Mouse (Mus musculus): ENCODE results near the gene Tmem45a2. TPM values are rescaled to one million over a fixed set of nuclear protein-coding genes. Genes with fewer than 3 reads are reported as not detected.
"Not testable (repeated sequence)": the region's sequence is repeated elsewhere in the genome, so short reads cannot be mapped to it uniquely, and the experiment has no call there.

Gene Tmem45a2
- total RNA-seq (2021): not detected

DNA sequence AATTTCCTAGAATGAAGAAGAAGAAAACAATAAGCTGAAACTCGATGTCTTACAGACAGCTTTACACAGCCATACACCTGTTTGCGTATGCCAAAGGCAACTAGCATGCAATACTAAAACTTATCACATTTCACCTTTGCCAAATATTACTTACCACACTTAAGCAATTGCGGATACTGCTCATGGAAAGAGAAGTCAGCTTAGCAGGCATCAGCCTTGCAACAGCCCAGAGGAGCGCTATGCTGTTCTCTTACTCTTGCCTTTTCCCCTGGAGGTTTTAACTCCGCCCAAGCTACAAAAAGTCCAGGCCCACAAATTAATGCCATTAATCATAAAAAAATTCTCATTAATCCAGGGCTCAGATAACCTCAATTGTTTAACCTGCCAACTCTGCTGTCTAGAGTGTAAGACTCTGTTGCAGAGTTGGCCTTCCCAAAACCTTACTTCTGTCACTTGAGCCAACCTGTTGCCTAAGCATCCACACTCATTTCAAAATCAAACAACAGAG lies at the start of gene Tmem45a2:
TSS of gene Tmem45a2 (minus strand) at position 241 of the 508 bp plus-strand sequence.
- intact Hi-C loops (cut with DNase I): no loop called here

DNA sequence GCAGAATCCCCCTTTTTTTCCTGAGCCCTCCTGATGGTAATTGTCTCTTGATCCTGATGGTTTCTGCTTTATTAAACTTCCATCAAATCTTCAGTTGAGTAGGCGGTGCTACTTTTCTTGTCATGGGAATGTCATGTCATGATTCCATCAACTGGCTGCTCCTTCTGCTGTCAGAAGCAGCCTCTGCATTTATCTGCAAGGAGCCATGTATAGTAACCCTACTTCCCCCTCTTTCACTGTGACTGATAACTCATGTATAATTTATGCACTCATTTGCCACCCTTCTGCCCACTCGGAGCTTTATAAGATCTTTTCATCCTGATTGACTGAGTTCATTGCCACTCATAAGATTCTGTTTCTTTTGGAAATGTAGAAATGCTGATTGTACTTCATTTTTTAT lies 46.4 kb upstream of the Tmem45a2 start:
- intact Hi-C loops (cut with DNase I): no loop called here
- DNase-seq (ENCODE audit: low spot score in 2 of 2): no peak

More for the DNA sequence above, at the start of gene Tmem45a2:
- DNase-seq (ENCODE audit: low spot score in 2 of 2): no peak

DNA sequence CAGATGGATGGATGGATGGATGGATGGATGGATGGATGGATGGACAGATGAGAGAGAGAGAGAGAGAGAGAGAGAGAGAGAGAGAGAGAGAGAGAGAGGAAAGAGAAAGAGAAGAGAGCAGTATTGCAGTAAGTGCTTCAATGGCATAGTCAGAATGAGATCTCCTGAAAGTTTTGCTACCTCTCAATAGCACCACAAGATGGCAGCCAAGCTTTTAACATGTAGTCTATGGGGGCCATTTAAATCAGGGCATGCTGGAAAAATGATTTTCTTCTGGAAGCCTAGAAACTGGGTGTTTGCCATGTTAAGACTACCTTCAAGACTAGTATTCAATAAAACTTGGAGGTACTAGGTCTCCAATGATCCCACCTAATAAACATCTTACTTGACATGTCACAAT lies 44.9 kb upstream of the Tmem45a2 start:
- intact Hi-C loops (cut with DNase I): no loop called here

DNA sequence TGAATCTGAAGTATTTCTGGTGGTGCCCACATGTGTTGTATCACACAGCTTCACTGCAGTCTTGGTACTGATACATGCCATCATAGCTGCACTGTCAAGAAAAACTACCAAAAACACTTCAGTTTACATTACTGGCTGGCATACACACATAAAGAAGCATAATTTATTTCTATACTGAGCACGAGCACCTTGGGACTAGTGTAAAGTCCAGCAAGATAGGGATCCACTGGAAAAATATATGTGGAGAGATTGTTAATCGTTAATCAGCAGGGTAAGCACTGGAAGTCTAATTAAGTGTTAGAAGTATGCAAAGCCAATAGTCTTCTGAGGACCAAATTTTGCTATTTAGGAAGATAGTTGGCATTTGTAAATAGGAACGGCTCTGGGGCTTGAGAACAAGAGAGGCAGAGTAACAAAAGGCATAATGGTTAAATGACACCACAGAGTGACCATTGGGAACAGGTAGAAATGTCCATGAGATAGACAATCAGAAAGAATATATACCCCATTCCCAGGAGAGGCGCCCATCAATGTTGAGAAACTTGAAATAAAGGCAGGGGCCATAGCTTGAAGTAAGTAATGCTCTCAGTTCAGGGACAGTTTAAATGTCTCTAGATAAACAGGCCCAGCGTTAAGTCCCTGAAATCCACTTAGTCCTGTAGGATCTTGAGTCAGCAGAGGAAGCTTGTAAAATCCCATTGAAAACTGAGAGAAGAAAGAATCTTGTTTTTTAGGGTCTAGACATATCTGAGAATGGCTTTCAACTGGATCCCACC lies 35.2 kb upstream of the Tmem45a2 start:
- DNase-seq (ENCODE audit: low spot score in 2 of 2): no peak
- intact Hi-C loops (cut with DNase I): no loop called here

More for the DNA sequence above, 44.9 kb upstream of the Tmem45a2 start:
- peak in 1 of 2 experiments; percentile 4 for DNase-seq (ENCODE audit: low spot score in 2 of 2)

DNA sequence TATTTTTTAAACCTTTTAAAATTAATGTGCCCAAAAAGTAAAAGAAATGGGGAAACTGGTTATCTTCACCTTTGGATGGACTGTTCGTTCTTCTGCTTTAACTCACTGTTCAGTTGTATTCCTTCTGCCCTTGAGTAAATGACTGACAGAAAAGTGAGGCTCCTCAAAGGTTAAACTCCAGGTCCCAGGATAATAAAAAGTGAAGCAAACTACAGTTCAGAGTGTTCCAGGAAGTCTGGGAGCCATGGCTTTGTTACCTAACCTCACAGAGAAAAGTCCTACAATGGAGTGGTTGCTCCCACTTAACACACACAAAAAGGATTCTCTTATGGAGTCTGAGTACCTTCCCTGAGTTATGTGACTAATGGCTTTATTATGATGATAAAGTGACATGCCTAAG lies 30.0 kb upstream of the Tmem45a2 start:
- intact Hi-C loops (cut with DNase I): no loop called here
- DNase-seq (ENCODE audit: low spot score in 2 of 2): no peak

DNA sequence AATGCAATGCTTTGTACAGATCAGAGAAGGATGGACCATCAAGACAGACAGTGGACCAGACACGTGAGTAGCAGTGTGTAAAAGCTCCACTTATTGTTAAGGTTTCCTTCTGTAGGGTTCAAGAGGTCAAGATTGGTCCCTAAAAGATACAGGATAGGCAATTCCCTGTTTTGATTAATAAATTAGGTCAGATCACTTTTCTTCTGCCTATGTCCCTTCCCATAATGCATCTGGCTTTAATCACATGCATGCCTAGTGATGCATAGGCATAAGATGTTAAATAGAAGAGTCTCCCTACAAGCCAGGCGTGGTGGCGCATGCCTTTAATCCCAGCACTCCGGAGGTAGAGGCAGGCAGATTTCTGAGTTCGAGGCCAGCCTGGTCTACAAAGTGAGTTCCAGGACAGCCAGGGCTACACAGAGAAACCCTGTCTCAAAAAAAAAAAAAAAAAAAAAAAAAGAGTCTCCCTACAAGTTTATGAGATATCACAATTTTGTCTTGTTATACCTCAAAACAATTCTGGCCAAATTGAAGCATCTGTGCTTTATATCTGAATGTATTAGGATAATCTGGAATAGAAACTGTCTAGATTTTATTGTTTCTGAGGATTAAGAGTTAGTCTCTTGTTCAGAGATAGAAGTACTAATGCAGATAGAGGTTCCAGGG lies 28.5 kb upstream of the Tmem45a2 start:
- DNase-seq (ENCODE audit: low spot score in 2 of 2): no peak
- intact Hi-C loops (cut with DNase I): no loop called here

DNA sequence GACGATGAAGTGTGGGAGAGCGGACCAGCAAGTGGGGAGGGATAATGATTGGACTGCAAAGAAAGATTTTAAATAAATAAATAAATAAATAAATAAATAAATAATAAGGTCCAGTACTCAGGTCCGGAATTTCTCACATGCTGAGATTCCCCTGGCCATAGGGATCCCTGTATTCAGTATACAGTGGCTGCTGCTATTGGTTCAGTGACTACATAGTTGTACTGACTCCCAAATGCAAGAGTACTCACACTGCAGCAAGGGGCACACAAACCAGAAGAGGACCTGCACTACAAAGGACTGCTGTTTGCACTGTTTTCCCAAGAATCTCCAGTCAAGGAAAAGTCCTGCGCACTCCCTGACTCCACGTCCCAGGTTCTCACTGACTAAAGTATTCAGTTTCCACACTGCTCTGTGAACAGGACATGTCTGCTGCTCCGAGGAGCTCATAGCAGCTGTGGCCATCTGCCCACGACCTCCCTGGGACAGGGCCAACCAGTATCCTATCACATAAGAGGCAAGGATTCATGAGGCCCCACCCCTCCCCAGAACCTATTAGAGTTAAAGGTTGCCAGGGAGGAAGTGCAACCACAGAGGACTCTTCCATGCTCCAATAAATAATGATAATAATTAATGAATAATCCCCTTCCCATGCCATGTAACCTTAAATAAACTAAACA lies 27.4 kb upstream of the Tmem45a2 start:
- intact Hi-C loops (cut with DNase I): no loop called here
- no peak for DNase-seq (ENCODE audit: low spot score in 2 of 2)

DNA sequence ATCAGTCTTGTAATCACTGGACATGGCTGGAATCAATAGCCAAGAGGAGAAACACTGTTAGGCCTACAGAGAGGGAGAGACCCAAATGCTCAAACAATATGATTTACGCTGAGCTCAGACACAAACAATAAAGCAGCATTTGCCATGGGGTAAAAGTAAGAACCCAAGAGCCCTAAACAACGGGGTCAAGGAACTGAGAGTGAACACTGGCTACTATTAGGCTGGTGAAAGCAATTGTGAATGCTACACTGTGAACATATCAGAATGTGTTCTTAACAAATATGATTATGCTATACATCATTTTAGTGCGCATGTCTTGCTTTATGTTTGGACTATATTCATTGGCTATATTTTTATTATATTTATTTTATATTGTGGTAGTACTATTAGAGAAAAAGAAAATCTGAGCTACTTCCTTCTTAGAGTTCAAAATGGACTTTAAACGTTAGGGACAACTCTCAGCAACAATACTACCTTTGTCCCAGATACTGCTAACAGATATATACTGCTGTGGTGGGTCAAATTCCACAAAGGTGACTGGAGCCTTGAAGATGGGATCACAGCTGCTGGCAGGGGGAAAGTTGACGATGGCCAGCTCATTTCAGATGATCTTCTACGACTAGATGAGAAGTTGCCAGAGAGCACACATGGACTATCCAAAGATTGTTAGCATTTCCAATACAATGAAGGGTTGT lies 21.9 kb upstream of the Tmem45a2 start:
- intact Hi-C loops (cut with DNase I): loop anchor here (2.0 to 5.0 kb wide), 2 partner anchors 171 to 322 kb away; no protein-coding TSS in a partner anchor

DNA sequence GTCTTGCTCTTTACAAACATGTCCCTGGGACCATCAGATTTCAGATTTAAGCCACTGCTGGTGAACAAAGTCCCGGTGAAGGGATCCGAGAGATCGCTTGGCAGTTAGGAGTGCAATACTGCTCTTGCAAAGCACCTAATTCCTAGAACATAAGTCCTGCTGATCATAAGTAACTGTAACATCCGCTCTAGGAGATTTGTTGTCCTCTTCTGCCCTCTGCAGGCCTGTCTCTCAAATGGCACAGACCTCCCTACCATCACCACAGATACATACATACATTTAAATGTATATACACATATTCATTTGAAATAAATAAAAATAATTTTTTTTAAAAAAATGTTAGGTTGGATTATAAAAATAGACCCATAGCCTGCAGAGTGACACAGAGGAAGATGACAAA lies 21.3 kb upstream of the Tmem45a2 start:
- intact Hi-C loops (cut with DNase I): loop anchor here (2.0 to 5.0 kb wide), 2 partner anchors 170 to 322 kb away; no protein-coding TSS in a partner anchor
- DNase-seq (ENCODE audit: low spot score in 2 of 2): peak; percentile 50 to 75

More for the DNA sequence above, 21.9 kb upstream of the Tmem45a2 start:
- DNase-seq (ENCODE audit: low spot score in 2 of 2): no peak

DNA sequence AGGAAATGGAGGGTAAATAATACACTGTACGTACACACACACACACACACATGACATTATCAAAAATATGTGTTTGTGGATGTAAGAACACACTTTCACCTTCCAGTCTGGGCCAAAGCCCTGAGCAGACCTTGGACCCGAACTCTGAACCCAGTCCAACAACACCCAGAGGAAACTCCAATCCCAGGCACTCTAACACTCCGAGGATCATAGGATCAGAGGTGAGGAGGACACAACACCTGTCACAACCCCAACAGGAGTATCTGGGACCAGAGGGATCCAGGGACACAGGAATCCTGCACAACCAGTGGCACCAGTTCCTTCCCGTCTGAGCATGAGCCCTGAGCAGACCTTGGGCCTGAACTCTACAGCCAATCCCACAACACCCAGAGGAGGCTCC lies 8.4 kb upstream of the Tmem45a2 start:
- intact Hi-C loops (cut with DNase I): no loop called here
- no peak for DNase-seq (ENCODE audit: low spot score in 2 of 2)

DNA sequence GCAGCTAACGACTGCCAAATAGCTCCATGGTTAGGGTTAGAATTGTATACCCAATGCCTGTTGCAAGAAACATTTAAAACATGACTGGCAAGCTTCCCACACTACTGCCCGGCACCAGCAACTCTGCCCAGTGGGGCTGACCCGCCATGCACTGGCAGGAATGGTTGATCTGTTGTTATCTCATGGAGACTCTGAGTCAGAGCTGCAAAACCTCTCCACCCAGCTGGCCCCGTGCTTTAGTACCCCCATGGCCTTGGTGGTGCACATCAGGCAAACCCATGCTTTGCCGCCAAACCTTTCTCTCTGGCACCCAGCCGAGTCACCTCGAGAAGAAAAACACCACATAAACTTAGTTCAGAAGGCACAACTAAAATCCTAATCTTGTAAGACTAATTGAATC lies 4.8 kb upstream of the Tmem45a2 start:
- intact Hi-C loops (cut with DNase I): no loop called here

DNA sequence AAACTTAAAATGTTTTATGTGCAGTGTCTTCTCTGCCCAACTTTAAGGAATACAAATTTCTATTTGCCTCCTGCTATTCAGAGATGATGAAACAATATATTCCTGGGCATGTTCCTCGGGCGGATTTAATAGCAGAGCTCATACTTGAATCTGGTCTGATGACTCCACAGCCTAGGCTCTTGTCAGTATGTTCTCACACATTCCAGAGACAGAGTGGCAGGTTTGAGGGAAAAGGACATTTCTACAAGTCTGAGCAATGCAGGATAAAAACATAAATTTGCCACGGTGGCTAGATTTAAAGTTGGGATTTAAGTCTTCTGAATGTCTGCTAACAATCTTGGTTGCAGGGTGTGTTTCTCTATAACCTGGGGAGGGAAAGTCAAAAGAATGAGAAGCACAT lies 9.1 kb downstream of the Tmem45a2 start:
- intact Hi-C loops (cut with DNase I): no loop called here

More for the DNA sequence above, 4.8 kb upstream of the Tmem45a2 start:
- DNase-seq (ENCODE audit: low spot score in 2 of 2): no peak

DNA sequence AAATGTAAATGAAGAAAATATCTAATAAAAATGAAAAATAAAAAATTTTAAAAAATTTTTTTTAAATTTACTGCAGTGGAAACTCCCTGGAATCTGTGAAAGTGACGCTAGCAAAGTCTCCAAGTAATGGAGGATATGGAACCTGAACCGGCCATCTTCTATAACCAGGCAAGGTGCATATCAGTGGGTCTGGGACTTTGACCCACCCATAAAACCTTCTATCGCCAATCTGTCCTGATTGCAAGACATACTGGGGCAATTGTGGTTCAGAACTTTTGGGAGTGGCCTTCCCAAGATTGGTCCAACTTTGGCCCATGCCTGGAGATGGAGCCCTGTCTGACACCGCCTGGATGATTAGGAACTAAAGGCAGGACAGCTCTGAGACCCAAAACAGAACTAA lies 14.2 kb downstream of the Tmem45a2 start:
- intact Hi-C loops (cut with DNase I): no loop called here

More for the DNA sequence above, 9.1 kb downstream of the Tmem45a2 start:
- DNase-seq (ENCODE audit: low spot score in 2 of 2): no peak

DNA sequence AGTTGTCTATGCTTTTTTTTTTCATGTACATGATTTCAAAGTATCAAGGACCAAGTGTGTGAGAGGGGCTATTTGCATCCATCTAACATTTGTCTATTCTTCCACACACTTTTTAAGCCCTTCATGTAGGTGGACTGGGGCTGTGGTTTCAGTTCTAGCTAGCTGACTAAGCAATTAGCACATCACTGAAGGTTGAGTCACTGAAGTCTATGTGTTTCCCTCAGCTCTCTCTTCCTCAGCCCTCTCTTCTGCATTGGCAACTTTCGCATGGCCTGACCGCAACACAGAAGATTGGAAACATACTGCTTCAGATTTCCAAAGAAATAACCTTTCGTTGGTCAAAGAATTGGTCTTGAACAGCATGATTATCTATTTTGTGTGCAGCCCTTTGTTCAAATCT lies 21.2 kb downstream of the Tmem45a2 start:
- peak in 1 of 2 experiments; percentile 8 for DNase-seq (ENCODE audit: low spot score in 2 of 2)
- intact Hi-C loops (cut with DNase I): no loop called here

More for the DNA sequence above, 14.2 kb downstream of the Tmem45a2 start:
- no peak for DNase-seq (ENCODE audit: low spot score in 2 of 2)

DNA sequence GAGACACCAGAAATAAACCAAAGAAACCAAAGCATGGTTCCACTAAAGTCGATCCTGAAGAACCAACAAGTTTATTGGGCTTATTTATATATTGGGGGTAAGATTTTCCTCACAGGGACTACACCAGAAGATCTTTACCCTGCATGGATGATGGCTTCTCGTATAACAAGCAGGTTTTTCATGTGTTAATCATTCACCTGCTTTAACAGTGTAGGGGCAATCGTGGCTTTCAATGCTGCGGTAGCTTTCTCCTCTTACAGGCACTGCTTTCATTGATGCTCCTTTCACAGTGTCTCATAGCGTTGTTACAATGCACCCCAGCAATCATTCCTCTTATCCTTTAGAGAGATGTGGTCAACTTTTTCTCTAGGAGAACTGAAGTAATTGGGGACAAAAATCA lies 32.6 kb downstream of the Tmem45a2 start:
- intact Hi-C loops (cut with DNase I): no loop called here
- no peak for DNase-seq (ENCODE audit: low spot score in 2 of 2)

DNA sequence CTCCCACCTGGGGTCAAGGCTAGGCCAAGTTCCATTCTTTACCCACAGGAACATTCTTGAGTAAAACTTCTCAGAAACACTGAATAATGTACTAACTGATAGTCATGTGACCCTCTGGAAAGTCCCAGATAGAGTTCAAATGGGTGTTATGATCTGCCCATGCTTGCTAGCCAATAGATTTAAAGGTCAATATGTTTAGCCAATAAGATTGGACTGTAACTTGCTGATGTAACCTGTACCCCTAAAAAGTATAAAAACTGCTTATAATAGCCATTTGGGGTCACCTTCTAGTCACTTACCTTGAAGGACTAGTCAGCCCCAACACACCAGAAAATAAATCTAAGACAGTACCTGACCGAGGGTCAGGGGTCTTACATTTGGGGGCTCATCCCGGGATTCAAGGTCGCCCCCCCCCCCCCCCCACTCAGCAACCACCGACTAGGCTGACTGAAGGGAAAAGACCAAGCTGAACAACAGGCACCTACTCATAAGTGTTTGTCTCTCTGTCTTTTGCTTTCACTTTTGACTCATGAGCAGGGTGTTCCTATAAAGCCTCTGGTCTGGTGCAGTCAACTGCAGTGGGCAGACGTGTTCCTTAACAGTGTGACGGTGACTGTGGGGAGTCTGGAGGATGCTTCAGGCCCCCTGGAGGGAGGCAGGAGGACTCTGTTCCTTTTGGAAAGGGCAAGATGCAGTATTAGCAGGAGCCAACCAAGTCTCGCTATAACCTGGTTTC lies 40.9 kb downstream of the Tmem45a2 start:
- DNase-seq (ENCODE audit: low spot score in 2 of 2): no peak
- intact Hi-C loops (cut with DNase I): no loop called here

DNA sequence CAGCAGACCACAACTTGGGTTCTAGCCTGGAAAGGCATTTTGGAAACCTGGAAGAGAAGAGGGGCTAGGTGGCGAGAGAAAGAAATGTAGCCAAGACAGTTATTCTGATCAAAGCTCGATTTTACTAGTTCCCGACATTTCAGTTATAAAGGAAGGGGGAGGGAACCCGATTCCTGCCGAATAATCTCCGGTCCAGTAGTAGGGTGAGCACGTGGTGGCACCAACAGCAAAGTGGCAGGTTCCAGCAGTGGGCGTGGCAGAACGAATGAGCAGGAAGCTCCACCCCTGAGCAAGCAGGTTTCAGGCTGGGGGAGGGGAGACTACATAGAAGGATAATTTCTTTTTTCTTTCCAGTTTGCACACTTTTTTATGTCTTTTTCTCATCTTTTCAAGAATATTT lies 72.9 kb downstream of the Tmem45a2 start:
- DNase-seq (ENCODE audit: low spot score in 2 of 2); intact Hi-C loops (cut with DNase I): not testable (repeated sequence)

Data from left cerebral cortex, postnatal 25 days (tissue).